Mouse (Mus musculus) lung, embryonic 14.5 days (tissue): Measurements from ENCODE around the gene Mitf. TPM values are rescaled to one million over a fixed set of nuclear protein-coding genes. Genes with fewer than 3 reads are reported as not detected.

Experiments
- ATAC-seq: fragments of 200-750 bp; cut with Nextera tagmentation; 2 replicates; pipeline ENCODE4 v1.8.0; 2017; ENCODE audit warnings: mild to moderate bottlenecking, moderate TSS enrichment, moderate library complexity; ENCODE audit not compliant: insufficient read depth
- DNase-seq: peaks from one replicate; pipeline ENCODE4 v3.0.0-alpha.2; 2015
- H3K27ac ChIP-seq: fragments of 300-500 bp; sonication (generic); 2 replicates; pipeline ENCODE4 v1.5.1; 2014; ENCODE audit warnings: low read depth, mild to moderate bottlenecking, moderate library complexity
- H3K27me3 ChIP-seq: fragments of 300-500 bp; sonication (generic); 2 replicates; pipeline ENCODE4 v1.6.1; 2014; ENCODE audit warnings: low read length, control low read depth; ENCODE audit not compliant: insufficient read depth
- H3K36me3 ChIP-seq: fragments of 300-500 bp; sonication (generic); 2 replicates; pipeline ENCODE4 v1.6.1; 2014; ENCODE audit warnings: control low read depth; ENCODE audit not compliant: insufficient read depth
- H3K4me1 ChIP-seq: fragments of 300-500 bp; sonication (generic); 2 replicates; pipeline ENCODE4 v1.6.1; 2014; ENCODE audit warnings: antibody characterized with exemption, control low read depth; ENCODE audit not compliant: insufficient read depth
- H3K4me2 ChIP-seq: fragments of 300-500 bp; sonication (generic); 2 replicates; pipeline ENCODE4 v1.6.1; 2014; ENCODE audit warnings: mild to moderate bottlenecking
- H3K4me3 ChIP-seq: fragments of 300-500 bp; sonication (generic); 2 replicates; pipeline ENCODE4 v1.5.1; 2014; ENCODE audit warnings: low read depth, low read length
- H3K9ac ChIP-seq: fragments of 300-500 bp; sonication (generic); 2 replicates; pipeline ENCODE4 v1.6.1; 2014
- H3K9me3 ChIP-seq: fragments of 300-500 bp; sonication (generic); 2 replicates; pipeline ENCODE4 v1.6.1; 2016; ENCODE audit warnings: low read depth, low read length, control low read depth
- CTCF ChIP-seq: IDR thresholded peaks from 2 replicates; pipeline ENCODE4 v1.5.1; 2016; ENCODE audit warnings: antibody characterized with exemption, low read depth
- WGBS: fragments of 180-500 bp; shearing (Covaris S2); extraction: QIAGEN DNeasy Blood & Tissue Kit; methylation state at CpG from one replicate; pipeline ENCODE4 v1.1.7; 2014; 5-methylcytosine and 5-hydroxymethylcytosine counted together
- polyA plus RNA-seq: library from polyadenylated mRNA; unstranded; fragments of >200 nt; fragmentation: Nextera tagmentation; extraction: Ambion mirVana; gene quantifications from 2 replicates; pipeline ENCODE4 v1.2.1, GENCODE M21; 2014

The Mitf gene
- polyA plus RNA-seq, 1 experiment from 2014 or later = 1.4 TPM

GRCm38 (mm10) chr6:97940916-97941315, 134.1 kb downstream of the Mitf start:
- no peak for TF ChIP-seq CTCF
- WGBS = 89% methylated on average over 12 of the region's 12 CpGs

GRCm38 (mm10) chr6:97950033-97950881, 143.4 kb downstream of the Mitf start:
- Histone ChIP-seq H3K27me3 (no peaks in the 10 kb centered on the region), H3K4me3 (no peak overlapping the region), H3K27ac (no peak overlapping the region), H3K4me2 (no peak overlapping the region), H3K9me3 (no peaks in the 10 kb centered on the region), H3K4me1 (no peaks in the 10 kb centered on the region), H3K36me3 (no peaks in the 10 kb centered on the region), H3K9ac (no peak overlapping the region)
- TF ChIP-seq CTCF = no peak
- ATAC-seq (no peak), DNase-seq (no peak)
- 67% methylated on average over 13 of the region's 13 CpGs for WGBS

More at GRCm38 (mm10) chr6:97940916-97941315, 134.1 kb downstream of the Mitf start:
- no peaks in the 10 kb centered on the region for H3K36me3 ChIP-seq
- no peaks in the 10 kb centered on the region for H3K4me1 ChIP-seq
- no peak overlapping the region for H3K4me3 ChIP-seq
- no peaks in the 10 kb centered on the region for H3K27me3 ChIP-seq
- ATAC-seq (no peak), DNase-seq (no peak)
- H3K27ac ChIP-seq = no peak overlapping the region
- no peak overlapping the region for H3K4me2 ChIP-seq
- H3K9me3 ChIP-seq = no peaks in the 10 kb centered on the region
- no peak overlapping the region for H3K9ac ChIP-seq

GRCm38 (mm10) chr6:97950882-97951245, 144.0 kb downstream of the Mitf start:
- H3K27me3 ChIP-seq = no peaks in the 10 kb centered on the region
- DNase-seq (no peak), ATAC-seq (no peak)
- no peak overlapping the region for H3K4me2 ChIP-seq
- 69% methylated on average over 2 of the region's 2 CpGs for WGBS
- H3K9ac ChIP-seq = no peak overlapping the region
- H3K4me1 ChIP-seq = no peaks in the 10 kb centered on the region
- H3K36me3 ChIP-seq = no peaks in the 10 kb centered on the region
- H3K4me3 ChIP-seq = no peak overlapping the region
- no peak for TF ChIP-seq CTCF
- no peaks in the 10 kb centered on the region for H3K9me3 ChIP-seq
- H3K27ac ChIP-seq = no peak overlapping the region

GRCm38 (mm10) chr6:97951711-97952110, 144.9 kb downstream of the Mitf start:
- WGBS = 90% methylated on average over 1 of the region's 1 CpGs
- H3K4me1 ChIP-seq = no peaks in the 10 kb centered on the region
- no peaks in the 10 kb centered on the region for H3K36me3 ChIP-seq
- ATAC-seq = no peak
- no peak overlapping the region for H3K27ac ChIP-seq
- H3K9me3 ChIP-seq = no peaks in the 10 kb centered on the region
- no peak overlapping the region for H3K4me3 ChIP-seq
- TF ChIP-seq CTCF = no peak
- no peaks in the 10 kb centered on the region for H3K27me3 ChIP-seq
- no peak overlapping the region for H3K9ac ChIP-seq
- no peak overlapping the region for H3K4me2 ChIP-seq
- no peak for DNase-seq

GRCm38 (mm10) chr6:97952845-97953244, 146.0 kb downstream of the Mitf start:
- H3K36me3 ChIP-seq = no peaks in the 10 kb centered on the region
- no peak for TF ChIP-seq CTCF
- H3K4me3 ChIP-seq = no peak overlapping the region
- H3K27me3 ChIP-seq = no peaks in the 10 kb centered on the region
- H3K9ac ChIP-seq = no peak overlapping the region
- H3K27ac ChIP-seq = no peak overlapping the region
- no peaks in the 10 kb centered on the region for H3K4me1 ChIP-seq
- no peak for DNase-seq
- ATAC-seq = no peak
- no peaks in the 10 kb centered on the region for H3K9me3 ChIP-seq
- WGBS = 71% methylated on average over 8 of the region's 8 CpGs
- H3K4me2 ChIP-seq = no peak overlapping the region

- Histone ChIP-seq H3K9me3 (no peaks in the 10 kb centered on the region), H3K4me3 (no peak overlapping the region), H3K9ac (no peak overlapping the region), H3K36me3 (no peaks in the 10 kb centered on the region), H3K4me2 (no peak overlapping the region), H3K27me3 (no peaks in the 10 kb centered on the region), H3K4me1 (no peaks in the 10 kb centered on the region), H3K27ac (no peak overlapping the region)
- TF ChIP-seq CTCF = no peak
- WGBS = 78% methylated on average over 6 of the region's 6 CpGs
- DNase-seq (no peak), ATAC-seq (no peak)
Measured at GRCm38 (mm10) chr6:97956121-97956520, 149.3 kb downstream of the Mitf start.

GRCm38 (mm10) chr6:97956636-97957035, 149.8 kb downstream of the Mitf start:
- H3K9ac ChIP-seq = no peak overlapping the region
- H3K36me3 ChIP-seq = no peaks in the 10 kb centered on the region
- no peak overlapping the region for H3K27ac ChIP-seq
- no peak for DNase-seq
- H3K4me2 ChIP-seq = no peak overlapping the region
- no peaks in the 10 kb centered on the region for H3K27me3 ChIP-seq
- 80% methylated on average over 10 of the region's 10 CpGs for WGBS
- no peaks in the 10 kb centered on the region for H3K4me1 ChIP-seq
- no peak overlapping the region for H3K4me3 ChIP-seq
- no peaks in the 10 kb centered on the region for H3K9me3 ChIP-seq
- no peak for TF ChIP-seq CTCF
- no peak for ATAC-seq
